Mouse (Mus musculus) bone marrow macrophage, adult 2 months (primary cell): Measurements from ENCODE around the gene Uck2.

Experiments
- CTCF ChIP-seq: IDR thresholded peaks from 2 replicates; pipeline ENCODE4 v1.5.1; 2012; ENCODE audit warnings: low read depth, mild to moderate bottlenecking, low read length, moderate library complexity
- POLR2A ChIP-seq: IDR thresholded peaks from 2 replicates; pipeline ENCODE4 v1.6.1; 2012; ENCODE audit warnings: mild to moderate bottlenecking, low read depth, low read length, borderline replicate concordance

DNA sequence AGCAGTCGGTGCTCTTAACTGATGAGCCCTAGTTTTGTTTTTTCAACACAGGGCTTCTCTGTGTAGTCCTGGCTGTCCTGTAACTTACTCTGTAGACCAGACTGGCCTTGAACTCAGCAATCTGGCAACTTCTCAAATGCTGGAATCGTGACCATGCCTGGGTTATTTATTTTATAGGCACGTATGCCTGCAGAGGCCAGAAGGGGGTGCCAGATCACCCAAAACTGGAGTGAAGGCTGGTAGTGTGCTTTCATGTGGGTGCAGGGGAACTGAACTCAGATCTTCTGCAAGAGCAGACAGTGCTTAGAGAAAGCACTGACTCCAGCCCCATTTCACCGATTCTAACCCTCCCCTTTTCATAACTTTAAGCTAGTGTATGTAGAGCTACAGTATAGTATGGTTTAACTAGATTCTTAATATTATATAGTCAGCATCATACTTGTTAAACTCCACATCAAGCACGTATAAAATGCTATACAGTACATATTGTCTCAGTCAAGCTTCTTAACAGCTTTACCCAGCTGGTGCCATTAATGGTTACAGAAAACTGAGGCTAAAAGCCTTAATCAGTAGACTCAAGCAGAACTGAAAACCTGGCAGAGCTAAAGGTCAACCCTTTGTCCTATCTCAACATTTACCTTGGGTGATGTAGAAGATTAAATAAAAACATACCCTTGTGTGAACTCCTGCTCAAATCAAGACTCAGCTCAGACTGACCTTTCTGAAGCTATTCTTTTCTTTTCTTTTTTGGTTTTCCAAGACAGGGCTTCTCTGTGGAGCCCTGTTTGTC, 21.5 kb upstream of the Uck2 start:
- TF ChIP-seq CTCF (no peak), POLR2A (no peak)
